Mouse (Mus musculus): ENCODE measurements around the gene Tom1l2. TPM values are rescaled to one million over a fixed set of nuclear protein-coding genes. Genes with fewer than 3 reads are reported as not detected.

Gene Tom1l2
- polyA plus RNA-seq, 1 experiment: 27.4 TPM

DNA sequence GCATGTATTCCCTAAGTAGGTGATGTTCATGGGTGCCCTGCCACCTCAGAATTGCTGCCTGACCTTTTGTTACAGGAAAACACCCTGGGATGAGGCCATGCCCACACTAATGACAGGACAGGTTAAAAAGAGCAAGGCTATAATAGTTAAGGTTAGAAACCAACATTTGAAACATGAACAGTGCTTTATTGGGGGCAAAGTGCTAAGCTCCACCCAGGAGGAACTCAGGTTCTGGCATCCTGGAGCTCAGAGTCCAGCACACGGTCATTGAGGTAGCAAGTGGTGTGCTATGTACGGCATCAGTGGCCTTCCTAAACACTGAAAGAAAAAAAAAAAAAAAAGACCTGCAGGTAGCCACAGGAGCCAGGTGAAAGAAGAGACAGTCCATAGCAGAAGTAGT is 35.2 kb upstream of the Tom1l2 start:
- no peak overlapping the region for H3ac ChIP-seq (ENCODE audit: control insufficient read depth, insufficient read length)
- no peaks in the 10 kb centered on the region for H3K36me3 ChIP-seq (ENCODE audit: control insufficient read depth, insufficient read depth)
- no peaks in the 10 kb centered on the region for H3K27me3 ChIP-seq (ENCODE audit: control insufficient read depth, insufficient read depth, insufficient read length)
- no peak overlapping the region for H3K4me3 ChIP-seq
- TF ChIP-seq MAX (IDR thresholded peaks at IDR 0.05; ENCODE audit: low read depth) (no peak), POLR2A (IDR thresholded peaks at IDR 0.05; ENCODE audit: insufficient read length, low read depth) (no peak), REST (IDR thresholded peaks at IDR 0.05; ENCODE audit: insufficient read depth, insufficient read length) (no peak)
- no peaks in the 10 kb centered on the region for H3K79me2 ChIP-seq (ENCODE audit: control insufficient read depth, insufficient read depth)
- H3K4me2 ChIP-seq (ENCODE audit: low read depth): no peak overlapping the region

- Histone ChIP-seq H3K4me3 (no peak overlapping the region), H3K27me3 (ENCODE audit: control insufficient read depth, insufficient read depth, insufficient read length) (no peaks in the 10 kb centered on the region), H3ac (ENCODE audit: control insufficient read depth, insufficient read length) (no peak overlapping the region), H3K4me2 (ENCODE audit: low read depth) (no peak overlapping the region), H3K36me3 (ENCODE audit: control insufficient read depth, insufficient read depth) (no peaks in the 10 kb centered on the region), H3K79me2 (ENCODE audit: control insufficient read depth, insufficient read depth) (no peaks in the 10 kb centered on the region)
- TF ChIP-seq SRF (IDR thresholded peaks at IDR 0.05; ENCODE audit: control insufficient read depth, insufficient read length, low read depth) (no peak), TCF12 (IDR thresholded peaks at IDR 0.05; ENCODE audit: insufficient read depth, poor library complexity, severe bottlenecking) (no peak), MYOD1 (IDR thresholded peaks at IDR 0.05; ENCODE audit: control insufficient read depth in 1 of 3, insufficient read length in 2 of 3, low read depth in 2 of 3) (no peak), CEBPB (IDR thresholded peaks at IDR 0.05; ENCODE audit: insufficient read depth, poor library complexity, severe bottlenecking) (no peak), MYOG (IDR thresholded peaks at IDR 0.05; ENCODE audit: control insufficient read depth in 1 of 3, insufficient read depth in 1 of 3, insufficient read length in 2 of 3, low read depth in 2 of 3) (no peak), MAX (IDR thresholded peaks at IDR 0.05; ENCODE audit: low read depth) (no peak), USF1 (IDR thresholded peaks at IDR 0.05; ENCODE audit: low read depth) (no peak), POLR2AphosphoS2 (IDR thresholded peaks at IDR 0.05; ENCODE audit: insufficient read length, low read depth) (no peak), POLR2A (IDR thresholded peaks at IDR 0.05; ENCODE audit: insufficient read length, low read depth) (no peak), E2F4 (IDR thresholded peaks at IDR 0.05; ENCODE audit: insufficient read depth) (no peak), TCF3 (IDR thresholded peaks at IDR 0.05; ENCODE audit: insufficient read length, low read depth) (no peak), REST (IDR thresholded peaks at IDR 0.05; ENCODE audit: insufficient read depth, insufficient read length) (no peak)
Observed at GRCm38 (mm10) chr11:60385946-60386345, 33.2 kb upstream of the Tom1l2 start.

DNA sequence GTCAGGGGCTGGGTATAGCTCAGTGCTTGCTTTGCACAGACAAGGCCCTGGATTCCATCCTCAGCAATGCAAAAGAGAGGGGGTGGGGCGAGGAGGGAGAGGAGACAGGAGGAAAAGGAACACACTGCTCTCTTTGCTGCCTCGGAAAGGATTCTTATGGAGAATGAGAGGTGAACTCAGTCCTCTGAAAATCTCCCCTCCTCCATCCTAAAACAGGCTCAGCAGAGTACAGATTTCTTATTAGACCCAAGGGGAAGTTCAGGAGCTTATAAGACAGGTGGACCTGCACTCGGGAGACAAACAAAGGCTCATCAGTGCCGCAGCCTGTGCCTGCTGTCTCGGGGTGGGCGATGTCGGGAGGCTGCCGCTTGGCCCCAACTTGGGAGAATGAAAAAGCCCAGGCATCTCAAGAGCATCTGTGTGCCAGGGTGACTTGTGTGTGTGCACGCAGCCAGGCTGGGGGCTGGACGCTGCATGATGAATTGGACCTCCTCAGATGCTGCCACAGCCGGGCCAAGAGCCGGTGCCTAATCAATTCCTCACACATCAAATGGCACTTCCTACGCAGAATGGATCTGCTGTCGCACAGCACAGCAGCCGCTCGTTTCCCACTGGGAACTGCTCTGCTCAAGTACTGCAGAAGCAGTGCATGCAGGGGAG is 32.2 kb upstream of the Tom1l2 start:
- Histone ChIP-seq H3K4me2 (ENCODE audit: low read depth) (no peak overlapping the region), H3K36me3 (ENCODE audit: control insufficient read depth, insufficient read depth) (no peaks in the 10 kb centered on the region), H3ac (ENCODE audit: control insufficient read depth, insufficient read length) (no peak overlapping the region), H3K79me2 (ENCODE audit: control insufficient read depth, insufficient read depth) (no peaks in the 10 kb centered on the region), H3K27me3 (ENCODE audit: control insufficient read depth, insufficient read depth, insufficient read length) (no peaks in the 10 kb centered on the region), H3K4me3 (no peak overlapping the region)
- TF ChIP-seq POLR2A (IDR thresholded peaks at IDR 0.05; ENCODE audit: insufficient read length, low read depth): no peak

DNA sequence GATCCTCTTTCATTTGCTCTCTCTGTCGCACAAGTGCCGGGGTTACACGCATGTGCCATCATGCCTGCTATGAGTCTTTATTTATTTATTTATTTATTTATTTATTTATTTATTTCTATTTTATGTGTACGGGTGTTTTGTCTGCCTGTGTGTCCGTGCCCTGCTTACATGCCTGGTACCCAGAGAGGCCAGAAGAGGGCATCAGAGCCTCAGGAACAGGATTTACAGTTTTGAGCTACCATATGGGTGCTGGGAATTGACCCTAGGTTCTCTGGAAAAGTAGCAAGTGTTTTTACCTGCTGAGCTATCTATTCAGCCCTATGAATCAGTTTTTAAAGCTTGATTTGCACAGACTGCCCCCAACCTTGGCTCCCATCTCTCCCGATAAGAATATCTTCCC is 30.8 kb upstream of the Tom1l2 start:
- no peaks in the 10 kb centered on the region for H3K27me3 ChIP-seq (ENCODE audit: control insufficient read depth, insufficient read depth, insufficient read length)
- no peaks in the 10 kb centered on the region for H3K36me3 ChIP-seq (ENCODE audit: control insufficient read depth, insufficient read depth)
- H3K4me2 ChIP-seq (ENCODE audit: low read depth): no peak overlapping the region
- H3K79me2 ChIP-seq (ENCODE audit: control insufficient read depth, insufficient read depth): no peaks in the 10 kb centered on the region
- H3K4me3 ChIP-seq: no peak overlapping the region
- no peak overlapping the region for H3ac ChIP-seq (ENCODE audit: control insufficient read depth, insufficient read length)
- TF ChIP-seq E2F4 (IDR thresholded peaks at IDR 0.05; ENCODE audit: insufficient read depth) (no peak), MYOG (IDR thresholded peaks at IDR 0.05; ENCODE audit: control insufficient read depth in 1 of 3, insufficient read depth in 1 of 3, insufficient read length in 2 of 3, low read depth in 2 of 3) (no peak), CEBPB (IDR thresholded peaks at IDR 0.05; ENCODE audit: insufficient read depth, poor library complexity, severe bottlenecking) (no peak), USF1 (IDR thresholded peaks at IDR 0.05; ENCODE audit: low read depth) (no peak), TCF3 (IDR thresholded peaks at IDR 0.05; ENCODE audit: insufficient read length, low read depth) (no peak), REST (IDR thresholded peaks at IDR 0.05; ENCODE audit: insufficient read depth, insufficient read length) (no peak), POLR2AphosphoS2 (IDR thresholded peaks at IDR 0.05; ENCODE audit: insufficient read length, low read depth) (no peak), TCF12 (IDR thresholded peaks at IDR 0.05; ENCODE audit: insufficient read depth, poor library complexity, severe bottlenecking) (no peak), MAX (IDR thresholded peaks at IDR 0.05; ENCODE audit: low read depth) (no peak), POLR2A (IDR thresholded peaks at IDR 0.05; ENCODE audit: insufficient read length, low read depth) (no peak), SRF (IDR thresholded peaks at IDR 0.05; ENCODE audit: control insufficient read depth, insufficient read length, low read depth) (no peak), MYOD1 (IDR thresholded peaks at IDR 0.05; ENCODE audit: control insufficient read depth in 1 of 3, insufficient read length in 2 of 3, low read depth in 2 of 3) (no peak)

GRCm38 (mm10) chr11:60374481-60374880 is 21.8 kb upstream of the Tom1l2 start:
- TF ChIP-seq POLR2AphosphoS2 (IDR thresholded peaks at IDR 0.05; ENCODE audit: insufficient read length, low read depth) (no peak), REST (IDR thresholded peaks at IDR 0.05; ENCODE audit: insufficient read depth, insufficient read length) (no peak), MYOD1 (IDR thresholded peaks at IDR 0.05; ENCODE audit: control insufficient read depth in 1 of 3, insufficient read length in 2 of 3, low read depth in 2 of 3) (no peak), POLR2A (IDR thresholded peaks at IDR 0.05; ENCODE audit: insufficient read length, low read depth) (no peak), E2F4 (IDR thresholded peaks at IDR 0.05; ENCODE audit: insufficient read depth) (no peak), TCF3 (IDR thresholded peaks at IDR 0.05; ENCODE audit: insufficient read length, low read depth) (no peak), SRF (IDR thresholded peaks at IDR 0.05; ENCODE audit: control insufficient read depth, insufficient read length, low read depth) (no peak), MYOG (IDR thresholded peaks at IDR 0.05; ENCODE audit: control insufficient read depth in 1 of 3, insufficient read depth in 1 of 3, insufficient read length in 2 of 3, low read depth in 2 of 3) (no peak), USF1 (IDR thresholded peaks at IDR 0.05; ENCODE audit: low read depth) (no peak), MAX (IDR thresholded peaks at IDR 0.05; ENCODE audit: low read depth) (no peak), TCF12 (IDR thresholded peaks at IDR 0.05; ENCODE audit: insufficient read depth, poor library complexity, severe bottlenecking) (no peak), CEBPB (IDR thresholded peaks at IDR 0.05; ENCODE audit: insufficient read depth, poor library complexity, severe bottlenecking) (no peak)

More at GRCm38 (mm10) chr11:60374481-60374880, 21.8 kb upstream of the Tom1l2 start:
- H3K4me3 ChIP-seq: no peak overlapping the region
- no peaks in the 10 kb centered on the region for H3K79me2 ChIP-seq (ENCODE audit: control insufficient read depth, insufficient read depth)
- H3K36me3 ChIP-seq (ENCODE audit: control insufficient read depth, insufficient read depth): no peaks in the 10 kb centered on the region
- H3ac ChIP-seq (ENCODE audit: control insufficient read depth, insufficient read length): no peak overlapping the region
- H3K4me2 ChIP-seq (ENCODE audit: low read depth): no peak overlapping the region
- no peaks in the 10 kb centered on the region for H3K27me3 ChIP-seq (ENCODE audit: control insufficient read depth, insufficient read depth, insufficient read length)
